Mouse (Mus musculus): ENCODE measurements around the gene Cox8b. TPM values are rescaled to one million over a fixed set of nuclear protein-coding genes. Genes with fewer than 3 reads are reported as not detected.

Cox8b gene
- polyA plus RNA-seq (2021), result not detected

DNA sequence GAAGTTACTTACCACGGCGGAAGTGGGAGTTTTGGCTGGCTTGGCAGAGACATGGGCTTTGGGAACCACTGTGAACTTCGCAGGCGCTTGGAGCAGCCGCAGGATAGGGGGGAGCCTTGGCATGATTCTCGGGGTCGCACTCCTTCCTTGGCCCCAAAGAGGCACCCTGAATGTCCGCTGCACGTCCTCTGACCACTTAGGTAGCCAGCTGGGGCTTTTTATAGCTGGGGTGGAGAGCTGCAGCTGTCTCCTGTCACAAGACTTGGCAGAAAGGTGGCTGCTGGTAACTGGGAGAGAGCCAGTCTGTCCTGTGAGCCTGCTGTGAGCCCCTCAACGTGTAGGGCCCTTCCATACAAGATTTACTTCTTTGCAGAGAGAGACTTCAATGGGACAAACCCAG, at the start of gene Cox8b:
Cox8b (minus strand) TSS at position 227 of the 400 bp plus-strand sequence.
- TF ChIP-seq CTCF (IDR thresholded peaks at IDR 0.05), result no peak
- H3K27me3 ChIP-seq, result no peaks in the 10 kb centered on the region
- POLR2A ChIA-PET, result no interaction called here
- CTCF ChIA-PET, result no interaction called here
- no peak for DNase-seq (ENCODE audit: low read depth, low spot score)
- no peak for ATAC-seq
- in situ Hi-C loops (cut with MboI; ENCODE audit: low pct_unique_long_range_greater_than_20kb), result loop anchor here (5.0 kb wide), 1 partner anchor 58 kb away; no protein-coding TSS in a partner anchor

DNA sequence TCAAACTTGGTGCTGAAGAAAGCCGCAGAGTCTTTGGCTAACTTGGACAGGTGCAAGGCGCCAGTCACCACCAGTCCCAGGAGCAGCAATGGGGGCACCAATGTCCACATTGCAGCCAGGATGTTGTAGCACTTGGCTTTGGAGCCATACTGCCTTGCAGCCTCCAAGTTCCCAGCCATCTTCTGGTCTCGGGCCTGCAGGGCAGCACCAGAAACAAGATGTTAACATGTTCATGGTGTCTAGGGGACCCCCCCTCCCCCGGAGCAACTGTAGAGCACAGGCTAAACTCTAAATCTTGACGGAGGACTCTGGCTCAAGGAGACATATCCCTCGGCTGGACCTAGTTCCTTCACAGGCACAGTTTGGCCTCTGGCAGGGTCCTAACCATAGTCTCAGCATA, 49.0 kb upstream of the Cox8b start:
- DNase-seq (ENCODE audit: low read depth, low spot score), result no peak
- TF ChIP-seq CTCF (IDR thresholded peaks at IDR 0.05), result no peak
- ChIA-PET CTCF (no interaction called here), POLR2A (no interaction called here)
- in situ Hi-C loops (cut with MboI; ENCODE audit: low pct_unique_long_range_greater_than_20kb), result no loop called here
- no peak for ATAC-seq
- H3K27me3 ChIP-seq, result no peaks in the 10 kb centered on the region

DNA sequence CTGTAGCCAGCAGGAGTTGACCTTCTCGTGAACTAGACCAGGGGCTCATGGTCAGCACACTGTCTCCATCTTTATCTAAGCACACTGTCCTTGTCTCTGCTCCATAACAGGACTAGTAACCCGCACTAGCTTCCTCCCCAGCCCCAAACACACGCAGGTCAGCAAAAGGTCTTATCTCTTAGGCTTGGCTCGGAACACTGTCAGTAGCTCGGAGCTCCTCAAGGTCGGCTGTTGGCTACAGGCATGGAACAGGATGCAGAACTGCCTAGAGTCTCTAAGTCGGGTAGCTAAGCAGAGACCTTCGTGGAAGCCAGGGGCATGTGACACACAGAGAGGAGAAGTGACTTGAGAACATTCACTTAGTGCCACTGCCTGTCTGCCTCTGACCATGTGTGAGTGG, 47.9 kb upstream of the Cox8b start:
- in situ Hi-C loops (cut with MboI; ENCODE audit: low pct_unique_long_range_greater_than_20kb), result no loop called here
- POLR2A ChIA-PET, result no interaction called here
- no peak for TF ChIP-seq CTCF (IDR thresholded peaks at IDR 0.05)
- DNase-seq (ENCODE audit: low read depth, low spot score), result no peak
- H3K27me3 ChIP-seq, result no peaks in the 10 kb centered on the region
- CTCF ChIA-PET, result interaction anchor here (0.9 kb wide), 1 partner anchor 11 kb away, joined by 4 read pairs; no protein-coding TSS in a partner anchor
- ATAC-seq, result no peak

DNA sequence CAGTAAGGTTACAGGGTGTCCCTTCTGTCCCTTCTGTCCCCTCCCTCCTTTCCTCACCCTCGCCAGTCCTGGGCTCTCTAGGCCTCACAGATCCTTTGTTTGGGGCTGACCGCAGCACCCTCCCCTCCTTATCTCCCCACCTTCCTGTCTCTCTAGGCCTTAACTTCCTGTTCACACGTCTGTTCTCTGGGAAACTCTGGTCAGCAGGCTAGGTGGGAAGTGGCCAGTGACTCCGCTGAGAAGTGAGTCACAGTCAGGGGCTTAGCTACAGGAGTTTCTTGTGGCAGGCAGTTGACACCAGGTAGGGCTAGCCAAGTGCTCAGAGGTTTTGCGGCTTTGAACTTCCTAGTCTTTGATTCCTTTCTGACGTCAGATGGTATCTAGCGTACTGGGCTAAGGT, 46.7 kb upstream of the Cox8b start:
- ATAC-seq, result no peak
- CTCF ChIA-PET, result no interaction called here
- TF ChIP-seq CTCF (IDR thresholded peaks at IDR 0.05), result no peak
- no peak for DNase-seq (ENCODE audit: low read depth, low spot score)
- H3K27me3 ChIP-seq, result no peaks in the 10 kb centered on the region
- in situ Hi-C loops (cut with MboI; ENCODE audit: low pct_unique_long_range_greater_than_20kb), result no loop called here
- POLR2A ChIA-PET, result interaction anchor here (0.6 kb wide), 1 partner anchor 123 kb away, joined by 7 read pairs; no protein-coding TSS in a partner anchor

DNA sequence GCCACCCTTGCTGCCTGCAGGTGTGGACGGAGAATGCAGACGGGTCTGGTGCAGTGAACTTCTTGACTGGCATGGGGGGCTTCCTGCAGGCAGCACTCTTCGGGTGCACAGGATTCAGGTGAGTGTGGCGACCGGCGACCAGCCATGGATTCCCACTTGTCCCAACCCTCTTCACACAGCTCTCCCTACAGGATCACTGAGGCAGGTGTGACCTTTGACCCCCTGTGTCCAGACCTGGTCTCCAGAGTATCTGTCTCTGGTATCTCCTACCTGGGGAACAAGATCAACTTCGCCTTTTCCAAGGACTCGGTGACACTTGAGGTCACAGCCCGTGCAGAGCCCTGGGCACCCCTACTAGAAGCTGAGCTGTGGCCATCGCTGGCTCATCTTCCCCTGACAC, 46.1 kb upstream of the Cox8b start:
- POLR2A ChIA-PET, result no interaction called here
- DNase-seq (ENCODE audit: low read depth, low spot score), result no peak
- TF ChIP-seq CTCF (IDR thresholded peaks at IDR 0.05), result no peak
- in situ Hi-C loops (cut with MboI; ENCODE audit: low pct_unique_long_range_greater_than_20kb), result no loop called here
- CTCF ChIA-PET, result no interaction called here
- no peak for ATAC-seq
- H3K27me3 ChIP-seq, result no peaks in the 10 kb centered on the region

DNA sequence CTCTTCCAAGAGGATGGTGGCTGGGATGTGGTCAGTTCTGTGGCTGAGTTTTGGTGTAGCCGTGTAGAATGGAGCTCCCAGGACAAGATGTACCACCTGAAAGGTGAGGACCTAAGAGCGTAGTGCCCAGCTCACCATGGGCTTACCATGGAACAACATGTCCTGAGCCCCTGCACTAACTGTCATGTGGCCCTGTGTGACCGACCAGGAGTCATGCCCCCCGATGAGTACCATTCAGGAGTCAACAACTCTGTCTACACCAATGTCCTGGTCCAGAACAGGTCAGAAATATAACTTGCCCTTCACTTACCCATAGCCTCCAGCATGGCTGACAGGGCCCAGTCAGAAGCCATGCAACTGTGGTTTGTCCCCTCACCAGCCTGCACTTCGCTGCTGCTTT, 45.0 kb upstream of the Cox8b start:
- in situ Hi-C loops (cut with MboI; ENCODE audit: low pct_unique_long_range_greater_than_20kb), result no loop called here
- TF ChIP-seq CTCF (IDR thresholded peaks at IDR 0.05), result no peak
- ChIA-PET CTCF (no interaction called here), POLR2A (no interaction called here)
- no peaks in the 10 kb centered on the region for H3K27me3 ChIP-seq
- ATAC-seq (no peak), DNase-seq (ENCODE audit: low read depth, low spot score) (no peak)

DNA sequence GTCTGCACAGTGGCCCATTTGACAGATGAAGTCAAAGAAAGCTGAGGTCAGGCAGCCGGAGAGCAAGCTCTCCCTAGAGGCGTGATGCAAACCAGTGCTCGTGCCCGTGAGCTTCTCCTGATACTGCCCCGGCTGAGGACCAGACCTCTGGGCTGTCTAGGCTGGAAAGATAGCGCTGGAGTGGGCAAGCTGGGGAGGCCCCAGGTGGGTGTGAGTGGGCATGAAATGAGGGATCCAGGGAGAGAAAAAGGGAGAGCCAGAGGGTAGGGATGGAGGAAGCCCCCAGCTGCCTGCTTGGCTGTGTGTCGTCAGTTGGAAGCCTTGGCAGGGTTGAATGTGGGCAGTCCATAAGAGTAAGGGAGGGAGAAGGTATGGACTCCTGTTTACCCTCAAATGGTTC, 44.0 kb upstream of the Cox8b start:
- H3K27me3 ChIP-seq, result no peaks in the 10 kb centered on the region
- DNase-seq (ENCODE audit: low read depth, low spot score), result no peak
- no peak for ATAC-seq
- in situ Hi-C loops (cut with MboI; ENCODE audit: low pct_unique_long_range_greater_than_20kb), result no loop called here
- CTCF ChIA-PET, result no interaction called here
- TF ChIP-seq CTCF (IDR thresholded peaks at IDR 0.05), result no peak
- POLR2A ChIA-PET, result no interaction called here

DNA sequence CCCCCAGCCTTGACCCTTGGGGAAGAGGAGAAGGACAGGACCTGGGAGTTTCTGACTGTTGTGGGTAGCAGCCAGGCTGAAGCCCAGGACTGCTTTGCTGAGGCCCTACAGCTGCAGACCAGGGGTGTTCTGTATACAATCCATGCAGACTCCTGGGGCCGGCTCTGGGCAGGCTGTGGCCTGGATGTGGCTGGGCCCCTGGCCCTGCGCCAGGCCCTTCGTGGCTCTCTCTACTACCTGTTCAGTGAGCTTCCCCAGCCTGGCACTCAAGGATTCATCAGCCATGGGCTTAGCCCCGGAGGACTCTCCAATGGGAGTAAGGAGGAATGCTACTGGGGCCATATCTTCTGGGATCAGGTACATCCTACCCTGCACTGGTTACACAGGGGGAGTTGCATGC, 43.1 kb upstream of the Cox8b start:
- ATAC-seq (no peak), DNase-seq (ENCODE audit: low read depth, low spot score) (no peak)
- in situ Hi-C loops (cut with MboI; ENCODE audit: low pct_unique_long_range_greater_than_20kb), result no loop called here
- ChIA-PET POLR2A (interaction anchor here (0.7 kb wide), 1 partner anchor 11 kb away, joined by 3 read pairs; no protein-coding TSS in a partner anchor), CTCF (interaction anchor here (2.9 kb wide), 1 partner anchor 15 kb away, joined by 16 read pairs; no protein-coding TSS in a partner anchor)
- no peaks in the 10 kb centered on the region for H3K27me3 ChIP-seq
- TF ChIP-seq CTCF (IDR thresholded peaks at IDR 0.05), result no peak

DNA sequence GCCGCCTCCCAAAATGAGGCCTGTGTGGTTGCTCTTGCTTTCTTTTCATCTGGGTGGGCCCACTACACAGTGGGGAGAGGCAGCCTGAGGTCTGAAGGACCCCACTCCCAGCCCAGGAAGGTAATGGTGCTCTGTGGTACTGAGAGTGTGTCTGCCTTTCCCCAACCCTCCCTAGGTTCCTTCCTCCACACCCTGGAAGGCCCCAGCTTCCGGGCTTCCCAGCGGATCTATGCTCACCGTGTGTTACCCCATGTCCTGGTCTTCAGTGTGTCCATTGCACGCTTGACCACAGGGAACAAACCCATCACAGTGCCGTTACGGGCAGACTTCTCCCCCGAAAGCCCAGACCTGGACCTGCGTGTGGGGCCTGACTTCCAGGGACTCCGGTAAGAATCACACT, 42.6 kb upstream of the Cox8b start:
- DNase-seq (ENCODE audit: low read depth, low spot score) (no peak), ATAC-seq (no peak)
- no peaks in the 10 kb centered on the region for H3K27me3 ChIP-seq
- in situ Hi-C loops (cut with MboI; ENCODE audit: low pct_unique_long_range_greater_than_20kb), result no loop called here
- POLR2A ChIA-PET, result interaction anchor here (0.7 kb wide), 2 partner anchors 12 to 31 kb away, joined by 3 read pairs; no protein-coding TSS in a partner anchor
- no peak for TF ChIP-seq CTCF (IDR thresholded peaks at IDR 0.05)
- CTCF ChIA-PET, result interaction anchor here (0.9 to 2.9 kb wide), 5 partner anchors 9 to 99 kb away, joined by 3 to 16 read pairs (median 3); no protein-coding TSS in a partner anchor

DNA sequence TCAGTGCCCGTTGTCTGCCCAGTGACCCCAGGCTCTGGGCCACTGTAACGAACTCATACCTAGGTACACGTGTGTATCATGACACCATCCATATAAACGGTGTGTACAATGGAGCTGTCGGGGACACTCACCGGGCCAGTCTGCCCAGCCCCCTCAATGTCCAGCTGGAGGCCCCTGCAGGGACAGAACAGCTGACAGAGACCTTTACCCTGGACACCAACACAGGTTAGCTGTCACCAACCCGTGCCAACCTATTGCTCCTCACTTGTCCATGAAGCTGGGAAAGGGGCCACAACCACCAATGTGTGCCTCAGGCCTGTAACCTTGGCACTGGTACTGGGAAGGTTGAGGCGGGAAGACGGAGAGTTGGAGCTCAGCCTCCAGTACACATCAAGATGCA, 42.1 kb upstream of the Cox8b start:
- ATAC-seq, result no peak
- DNase-seq (ENCODE audit: low read depth, low spot score), result no peak
- POLR2A ChIA-PET, result interaction anchor here (0.7 kb wide), 1 partner anchor 31 kb away, joined by 3 read pairs; no protein-coding TSS in a partner anchor
- CTCF ChIA-PET, result interaction anchor here (0.9 to 2.9 kb wide), 5 partner anchors 9 to 99 kb away, joined by 3 to 16 read pairs (median 3); no protein-coding TSS in a partner anchor
- in situ Hi-C loops (cut with MboI; ENCODE audit: low pct_unique_long_range_greater_than_20kb), result no loop called here
- H3K27me3 ChIP-seq, result no peaks in the 10 kb centered on the region
- no peak for TF ChIP-seq CTCF (IDR thresholded peaks at IDR 0.05)

DNA sequence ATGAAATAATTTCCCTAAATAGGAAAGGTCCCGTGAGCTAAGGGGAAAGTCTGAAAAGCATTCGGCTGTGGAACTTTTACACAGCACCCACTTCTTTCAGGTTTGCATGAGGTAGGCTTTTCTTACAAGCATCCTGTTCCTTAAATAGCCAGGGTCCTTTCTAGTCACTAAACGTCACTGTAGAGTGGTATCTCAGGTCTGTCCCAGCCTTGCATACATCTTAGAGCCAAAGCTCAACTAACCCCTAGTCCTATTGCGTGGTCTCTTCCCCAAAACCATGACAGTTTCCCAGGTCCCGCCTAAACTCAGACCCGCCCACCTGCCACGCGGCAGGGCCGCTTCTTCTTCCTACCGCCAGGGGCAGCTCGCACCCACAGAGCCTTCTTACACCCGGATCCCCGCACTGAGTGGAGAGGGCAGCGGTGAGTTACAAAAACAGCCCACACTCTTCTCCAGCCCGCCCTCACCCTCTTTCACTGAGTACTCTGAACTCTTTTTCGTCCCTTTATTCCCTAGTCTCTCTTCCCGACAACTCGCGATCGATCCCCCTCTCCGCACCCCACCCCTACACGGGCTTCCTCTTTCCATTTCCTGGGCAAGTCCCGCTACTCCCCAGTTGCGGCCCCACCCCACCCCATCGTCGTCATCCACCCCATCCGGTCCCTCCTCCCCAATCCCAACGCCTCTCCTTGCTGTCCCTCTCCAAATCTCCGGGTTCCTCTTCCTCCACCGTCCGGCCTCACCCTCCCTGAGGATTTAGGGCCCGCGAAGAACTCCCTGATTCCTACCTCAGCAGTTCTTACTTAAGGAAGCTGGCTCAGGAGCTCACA, 41.2 kb upstream of the Cox8b start, which contains the start of gene Pgghg:
Pgghg (plus strand) TSS at position 170 of the 830 bp plus-strand sequence.
- DNase-seq (ENCODE audit: low read depth, low spot score) (peak; percentile 39), ATAC-seq (peak; percentile 83)
- H3K27me3 ChIP-seq, result peaks cover 1% of the 10 kb centered on the region
- in situ Hi-C loops (cut with MboI; ENCODE audit: low pct_unique_long_range_greater_than_20kb), result no loop called here
- TF ChIP-seq CTCF (IDR thresholded peaks at IDR 0.05), result no peak
- POLR2A ChIA-PET, result interaction anchor here (0.6 to 0.9 kb wide), 3 partner anchors 24 to 91 kb away, joined by 3 to 7 read pairs (median 3); no protein-coding TSS in a partner anchor
- CTCF ChIA-PET, result interaction anchor here (0.7 to 2.9 kb wide), 9 partner anchors 11 to 107 kb away, joined by 3 to 16 read pairs (median 3); no protein-coding TSS in a partner anchor

Data from Patski (cell line).